Mouse (Mus musculus) kidney, adult 2 months (tissue): ENCODE results near the gene Kctd21. TPM values are rescaled to one million over a fixed set of nuclear protein-coding genes. Genes with fewer than 3 reads are reported as not detected.
A peak's percentile ranks its signal among the peaks of the same experiment; 100 is the strongest.

Experiments
- DNase-seq: peaks from one replicate; pipeline ENCODE4 v3.0.0; 2021
- H3K27ac ChIP-seq: fragments of 200-500 bp; 2 replicates; pipeline ENCODE4 v1.5.1; 2012; ENCODE audit warnings: low read depth, low read length, control low read depth, inconsistent platforms; ENCODE audit not compliant: insufficient read depth
- H3K27me3 ChIP-seq: fragments of 200-500 bp; replicated peaks from 2 replicates; pipeline ENCODE4 v1.6.1; 2012; ENCODE audit warnings: mild to moderate bottlenecking, moderate library complexity, low read length, inconsistent platforms; ENCODE audit not compliant: control insufficient read depth, insufficient read depth
- H3K36me3 ChIP-seq: fragments of 200-500 bp; 2 replicates; pipeline ENCODE4 v1.6.1; 2012; ENCODE audit warnings: mild to moderate bottlenecking, moderate library complexity, low read length, inconsistent platforms; ENCODE audit not compliant: control insufficient read depth, insufficient read depth
- H3K4me1 ChIP-seq: fragments of 200-500 bp; 2 replicates; pipeline ENCODE4 v1.6.1; 2011; ENCODE audit warnings: low read length; ENCODE audit not compliant: control insufficient read depth, insufficient read depth
- H3K4me3 ChIP-seq: fragments of 200-500 bp; 2 replicates; pipeline ENCODE4 v1.5.1; 2011; ENCODE audit warnings: mild to moderate bottlenecking, low read depth, low read length, control low read depth; ENCODE audit not compliant: insufficient read depth
- CTCF ChIP-seq: fragments of 200-500 bp; conservative IDR thresholded peaks from 2 replicates; pipeline ENCODE4 v1.5.1; 2011; ENCODE audit warnings: low read depth, mild to moderate bottlenecking, control low read depth, low read length, moderate library complexity, mixed read lengths; ENCODE audit not compliant: insufficient read depth, insufficient read length
- POLR2A ChIP-seq: fragments of 200-500 bp; IDR thresholded peaks from one replicate; pipeline ENCODE4 v1.6.1; 2011; ENCODE audit warnings: low read depth, low read length, control low read depth
- WGBS: fragments of 180-500 bp; shearing (Covaris S2); methylation state at CpG from one replicate; pipeline ENCODE4 v1.1.7; 2018; 5-methylcytosine and 5-hydroxymethylcytosine counted together
- polyA plus RNA-seq: library from polyadenylated mRNA; depleted of rRNA; stranded (reverse); fragments of >200 nt; gene quantifications from 2 replicates; pipeline ENCODE4 v1.2.3, GENCODE M21; 2012

The Kctd21 gene
- polyA plus RNA-seq, 1 experiment = 6.3 TPM

DNA sequence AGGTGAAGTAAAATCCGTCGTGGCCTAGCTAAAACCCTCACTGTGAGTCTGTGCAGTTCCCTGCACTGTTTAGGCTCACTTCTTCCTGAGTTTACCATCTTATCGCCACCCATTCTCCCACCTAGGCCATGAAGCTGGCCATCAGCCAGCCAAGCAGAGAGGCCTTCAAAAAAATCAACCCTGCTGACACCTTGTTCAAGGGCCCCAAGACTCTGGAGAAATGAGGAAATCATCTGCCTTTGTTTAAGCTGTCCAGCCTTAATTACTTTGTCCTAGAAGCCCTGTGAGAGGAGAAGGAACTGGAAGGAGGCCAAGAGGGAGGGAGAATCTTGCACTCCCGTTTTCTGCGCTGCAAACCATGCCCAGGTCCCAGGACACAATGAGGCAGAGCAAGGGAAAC lies 24.1 kb downstream of the Kctd21 start:
- no peak for DNase-seq
- H3K36me3 ChIP-seq = no peaks in the 10 kb centered on the region
- H3K4me1 ChIP-seq = no peaks in the 10 kb centered on the region
- no peaks in the 10 kb centered on the region for H3K27me3 ChIP-seq
- WGBS = 75% methylated on average over 5 of the region's 5 CpGs
- TF ChIP-seq POLR2A (no peak), CTCF (no peak)
- no peak overlapping the region for H3K27ac ChIP-seq
- H3K4me3 ChIP-seq = no peak overlapping the region

DNA sequence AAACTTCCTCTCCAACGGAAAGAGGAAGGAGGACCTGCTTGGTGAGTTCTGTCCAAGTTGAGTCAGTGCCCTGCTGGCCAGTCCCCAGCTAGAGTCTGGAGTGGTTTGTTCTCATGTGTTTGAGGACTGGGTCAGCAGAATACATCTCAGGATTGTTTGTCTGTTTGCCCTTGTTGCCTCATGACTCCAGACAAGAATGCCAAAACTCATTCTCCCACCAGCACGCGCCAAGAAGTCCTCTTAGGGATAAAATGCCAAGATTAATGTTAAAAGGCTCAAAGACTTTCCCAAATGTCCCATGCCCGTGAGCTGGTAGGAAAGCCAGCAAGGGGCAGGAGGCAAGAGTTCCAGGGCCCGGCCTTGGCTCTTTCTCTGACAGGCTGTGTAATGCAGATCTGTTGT lies 24.7 kb downstream of the Kctd21 start:
- no peaks in the 10 kb centered on the region for H3K27me3 ChIP-seq
- TF ChIP-seq CTCF (no peak), POLR2A (no peak)
- H3K4me1 ChIP-seq = no peaks in the 10 kb centered on the region
- peak; percentile 34 for DNase-seq
- no peak overlapping the region for H3K27ac ChIP-seq
- 70% methylated on average over 5 of the region's 5 CpGs for WGBS
- H3K36me3 ChIP-seq = no peaks in the 10 kb centered on the region
- no peak overlapping the region for H3K4me3 ChIP-seq

DNA sequence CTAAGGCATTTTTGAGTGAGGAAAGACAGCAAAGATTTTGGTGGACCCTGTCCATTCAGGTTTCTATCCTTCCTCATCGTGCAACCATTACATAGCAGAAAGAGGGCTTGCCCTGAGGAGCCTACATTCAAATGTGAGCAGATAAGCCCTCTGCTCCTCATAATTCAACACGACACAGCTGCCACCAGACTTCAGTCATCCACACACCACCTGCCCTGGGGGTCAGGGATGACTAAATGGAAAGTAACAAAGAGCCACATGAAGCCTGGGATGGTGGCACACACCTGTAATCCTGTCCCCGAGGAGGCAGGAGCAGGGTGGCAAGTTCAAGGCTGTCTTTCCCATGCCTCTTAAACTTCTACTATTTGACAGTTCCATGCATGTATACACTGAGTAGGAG lies 25.7 kb downstream of the Kctd21 start:
- no peaks in the 10 kb centered on the region for H3K27me3 ChIP-seq
- H3K27ac ChIP-seq = no peak overlapping the region
- H3K36me3 ChIP-seq = no peaks in the 10 kb centered on the region
- no peaks in the 10 kb centered on the region for H3K4me1 ChIP-seq
- TF ChIP-seq CTCF (no peak), POLR2A (no peak)
- WGBS = 77% methylated on average over 3 of the region's 3 CpGs
- H3K4me3 ChIP-seq = no peak overlapping the region
- DNase-seq = no peak

DNA sequence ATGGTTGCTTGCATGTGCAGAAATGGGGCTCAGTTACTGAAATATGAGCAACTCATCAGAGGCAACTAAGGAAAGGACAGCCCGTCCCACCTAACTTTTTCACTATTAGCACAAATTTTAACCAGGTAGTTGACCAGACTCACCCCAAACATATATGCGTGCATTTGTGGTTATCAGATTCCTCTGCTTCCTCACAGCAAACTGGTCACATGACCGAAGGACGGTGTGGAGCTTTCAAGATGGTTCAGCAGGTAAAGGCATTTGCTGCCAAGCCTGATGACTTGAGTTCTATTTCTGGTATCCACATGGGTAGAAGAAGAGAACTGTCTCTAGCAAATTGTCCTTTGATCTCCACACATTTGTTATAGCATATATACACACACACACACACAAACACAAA lies 26.2 kb downstream of the Kctd21 start:
- no peak overlapping the region for H3K4me3 ChIP-seq
- H3K27ac ChIP-seq = no peak overlapping the region
- 86% methylated on average over 4 of the region's 4 CpGs for WGBS
- no peaks in the 10 kb centered on the region for H3K4me1 ChIP-seq
- TF ChIP-seq CTCF = no peak
- TF ChIP-seq POLR2A = no peak
- H3K36me3 ChIP-seq = no peaks in the 10 kb centered on the region
- no peak for DNase-seq
- H3K27me3 ChIP-seq = no peaks in the 10 kb centered on the region

DNA sequence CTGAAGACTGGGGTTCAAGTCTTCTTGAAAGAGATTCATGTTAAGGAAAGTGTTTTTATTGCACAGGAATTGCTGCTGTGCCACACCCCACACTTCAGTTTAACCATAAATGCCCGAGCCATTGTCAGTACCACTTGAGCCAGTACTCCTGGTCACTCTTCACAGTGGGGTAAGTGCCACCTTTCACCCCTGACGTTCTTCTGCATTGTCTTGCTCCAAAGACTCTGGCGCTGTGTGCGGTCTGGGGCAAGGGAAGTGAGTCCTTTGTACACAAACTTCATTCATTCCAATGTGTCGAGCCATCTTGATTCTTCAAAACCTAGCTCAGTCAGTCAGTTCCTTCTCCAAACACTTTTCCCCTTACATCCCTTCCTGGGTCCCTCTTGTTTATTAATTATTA lies 28.0 kb downstream of the Kctd21 start:
- no peak overlapping the region for H3K4me3 ChIP-seq
- H3K27me3 ChIP-seq = no peaks in the 10 kb centered on the region; the same call in 1 of the 2 replicates
- no peaks in the 10 kb centered on the region for H3K36me3 ChIP-seq
- no peak overlapping the region for H3K27ac ChIP-seq
- no peak for DNase-seq
- WGBS = 70% methylated on average over 5 of the region's 5 CpGs
- no peak for TF ChIP-seq POLR2A
- no peak for TF ChIP-seq CTCF
- no peaks in the 10 kb centered on the region for H3K4me1 ChIP-seq

- H3K4me1 ChIP-seq = no peaks in the 10 kb centered on the region
Observed at GRCm38 (mm10) chr7:97360955-97361354, 28.8 kb downstream of the Kctd21 start.

DNA sequence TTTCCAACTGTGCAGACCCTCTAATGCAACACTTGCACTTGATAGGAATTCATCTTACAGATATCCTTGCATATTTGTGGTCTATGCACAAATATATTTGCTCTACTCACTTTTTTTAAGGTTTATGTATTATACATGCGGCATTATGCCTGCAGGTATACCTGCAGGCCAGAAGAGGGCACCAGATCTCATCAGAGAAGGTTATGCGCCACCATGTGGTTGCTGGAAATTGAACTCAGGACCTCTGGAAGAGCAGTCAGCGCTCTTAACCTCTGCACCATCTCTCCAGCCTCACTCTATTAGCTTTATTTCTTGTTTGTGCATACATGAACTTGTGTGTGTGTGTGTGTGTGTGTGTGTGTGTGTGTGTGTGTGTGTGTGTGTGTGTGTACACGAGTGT lies 29.3 kb downstream of the Kctd21 start:
- 26% methylated on average over 4 of the region's 4 CpGs for WGBS
- no peak overlapping the region for H3K4me3 ChIP-seq
- H3K27ac ChIP-seq = no peak overlapping the region
- no peaks in the 10 kb centered on the region for H3K36me3 ChIP-seq
- H3K27me3 ChIP-seq = no peaks in the 10 kb centered on the region; the same call in 1 of the 2 replicates
- no peaks in the 10 kb centered on the region for H3K4me1 ChIP-seq
- TF ChIP-seq CTCF (peak; percentile 70), POLR2A (no peak)
- no peak for DNase-seq

More at GRCm38 (mm10) chr7:97360955-97361354, 28.8 kb downstream of the Kctd21 start:
- no peak for DNase-seq
- 64% methylated on average over 3 of the region's 3 CpGs for WGBS
- Histone ChIP-seq H3K27me3 (no peaks in the 10 kb centered on the region; the same call in 1 of the 2 replicates), H3K36me3 (no peaks in the 10 kb centered on the region), H3K4me3 (no peak overlapping the region), H3K27ac (no peak overlapping the region)
- no peak for TF ChIP-seq POLR2A
- no peak for TF ChIP-seq CTCF
